Mouse (Mus musculus) left cerebral cortex, postnatal 10 days (tissue): ENCODE measurements around the gene Mcrip2. TPM values are rescaled to one million over a fixed set of nuclear protein-coding genes. Genes with fewer than 3 reads are reported as not detected.

Experiments
- DNase-seq, 2 experiments: peaks; one replicate each; pipeline ENCODE4 v3.0.0; 2021 to 2022; ENCODE audit warnings: low spot score in 2 of 2, mixed read lengths in 1 of 2; ENCODE audit errors: extremely low spot score in 1 of 2
- intact Hi-C: fragments of 180-260 bp; cut with DNase I; formaldehyde crosslinking; loops from one replicate; pipeline ENCODE4 v1.15.1; 2025
- microRNA-seq: library from miRNA; unstranded; fragments of <30 nt; microRNA quantifications from one replicate; pipeline ENCODE4 v1.2.0, GENCODE M21; 2022
- total RNA-seq, 2 experiments: library from RNA; stranded (reverse); gene quantifications; 2 replicates each; pipeline ENCODE4 v1.2.3; 2021

The Mcrip2 gene
- total RNA-seq, 2 experiments from 2014 or later: 27.7 to 31.4 TPM

DNA sequence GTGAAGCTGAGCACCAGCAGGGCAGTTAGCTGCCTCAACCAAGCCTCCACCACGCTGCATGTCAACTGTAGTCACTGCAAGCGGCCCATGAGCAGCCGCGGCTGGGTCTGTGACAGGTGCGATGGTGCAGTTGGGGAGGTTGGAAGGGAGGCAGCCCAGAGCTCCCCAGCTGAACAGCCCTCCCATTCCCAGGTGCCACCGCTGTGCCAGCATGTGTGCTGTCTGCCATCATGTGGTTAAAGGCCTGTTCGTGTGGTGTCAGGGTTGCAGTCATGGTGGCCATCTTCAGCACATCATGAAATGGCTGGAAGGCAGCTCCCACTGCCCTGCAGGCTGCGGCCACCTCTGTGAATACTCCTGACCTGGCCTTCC, 40.4 kb downstream of the Mcrip2 start:
- DNase-seq: peak in 1 of 2 experiments; percentile 45
- intact Hi-C loops: no loop called here

DNA sequence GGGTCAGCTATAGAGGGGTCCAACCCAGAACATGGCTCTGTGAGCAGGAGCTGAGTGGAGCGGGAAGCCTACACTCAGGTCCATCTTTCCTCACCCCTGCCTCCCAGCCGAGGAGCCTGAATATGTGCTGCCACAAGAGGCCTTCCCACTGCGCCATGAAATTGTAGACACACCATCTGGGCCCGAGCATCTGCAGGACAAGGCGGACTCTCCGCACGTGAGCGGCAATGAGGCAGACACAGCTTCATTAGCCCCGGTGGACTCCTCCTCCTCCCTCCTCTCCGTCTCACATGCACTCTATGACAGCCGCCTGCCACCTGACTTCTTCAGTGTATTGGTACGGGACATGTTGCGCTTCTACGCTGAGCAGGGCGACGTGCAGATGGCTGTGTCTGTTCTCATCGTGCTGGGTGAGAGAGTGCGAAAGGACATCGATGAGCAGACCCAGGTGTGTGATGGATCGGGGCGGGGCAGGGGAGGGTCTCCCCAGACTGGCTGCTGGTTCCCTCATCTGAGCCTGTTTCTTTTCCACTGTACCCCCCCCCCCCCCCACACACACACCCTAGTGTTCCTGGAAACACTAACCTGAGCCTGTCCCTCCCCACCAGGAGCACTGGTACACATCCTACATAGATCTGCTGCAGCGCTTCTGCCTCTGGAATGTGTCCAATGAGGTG, 40.9 kb downstream of the Mcrip2 start:
- intact Hi-C loops: no loop called here
- DNase-seq: peak in 1 of 2 experiments; percentile 30

GRCm38 (mm10) chr17:25827011-25827410, 41.6 kb downstream of the Mcrip2 start:
- DNase-seq: peak in 1 of 2 experiments; percentile 23
- intact Hi-C loops: no loop called here

DNA sequence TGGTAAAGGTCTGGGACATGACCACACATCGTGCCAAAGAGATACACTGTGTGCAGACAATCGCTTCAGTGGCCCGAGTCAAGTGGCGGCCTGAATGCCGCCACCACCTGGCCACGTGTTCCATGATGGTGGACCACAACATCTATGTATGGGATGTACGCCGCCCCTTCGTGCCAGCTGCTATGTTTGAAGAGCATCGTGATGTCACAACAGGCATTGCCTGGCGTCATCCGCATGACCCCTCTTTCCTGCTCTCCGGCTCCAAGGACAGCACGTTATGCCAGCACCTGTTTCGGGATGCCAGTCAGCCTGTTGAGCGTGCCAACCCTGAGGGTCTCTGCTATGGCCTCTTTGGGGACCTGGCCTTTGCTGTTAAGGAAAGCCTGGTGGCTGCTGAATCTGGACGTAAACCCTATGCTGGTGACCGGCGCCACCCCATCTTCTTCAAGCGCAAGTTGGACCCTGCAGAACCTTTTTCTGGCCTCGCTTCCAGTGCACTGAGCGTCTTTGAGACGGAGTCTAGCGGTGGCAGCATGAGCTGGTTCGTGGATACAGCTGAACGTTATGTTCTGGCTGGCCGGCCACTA, 42.5 kb downstream of the Mcrip2 start:
- DNase-seq: no peak
- intact Hi-C loops: no loop called here

GRCm38 (mm10) chr17:25825311-25825710, 43.3 kb downstream of the Mcrip2 start:
- peak in 1 of 2 experiments; percentile 22 for DNase-seq
- intact Hi-C loops: no loop called here

- DNase-seq: peak in 1 of 2 experiments; percentile 29
- intact Hi-C loops: no loop called here
These were observed 44.0 kb downstream of the Mcrip2 start for GRCm38 (mm10) chr17:25824362-25825142.

GRCm38 (mm10) chr17:25823452-25823851, 45.1 kb downstream of the Mcrip2 start, which contains the start of gene Wdr24:
TSS of gene Wdr24 (plus strand) at chr17:25823627.
- peak; percentile 80 to 86 for DNase-seq
- intact Hi-C loops: no loop called here

DNA sequence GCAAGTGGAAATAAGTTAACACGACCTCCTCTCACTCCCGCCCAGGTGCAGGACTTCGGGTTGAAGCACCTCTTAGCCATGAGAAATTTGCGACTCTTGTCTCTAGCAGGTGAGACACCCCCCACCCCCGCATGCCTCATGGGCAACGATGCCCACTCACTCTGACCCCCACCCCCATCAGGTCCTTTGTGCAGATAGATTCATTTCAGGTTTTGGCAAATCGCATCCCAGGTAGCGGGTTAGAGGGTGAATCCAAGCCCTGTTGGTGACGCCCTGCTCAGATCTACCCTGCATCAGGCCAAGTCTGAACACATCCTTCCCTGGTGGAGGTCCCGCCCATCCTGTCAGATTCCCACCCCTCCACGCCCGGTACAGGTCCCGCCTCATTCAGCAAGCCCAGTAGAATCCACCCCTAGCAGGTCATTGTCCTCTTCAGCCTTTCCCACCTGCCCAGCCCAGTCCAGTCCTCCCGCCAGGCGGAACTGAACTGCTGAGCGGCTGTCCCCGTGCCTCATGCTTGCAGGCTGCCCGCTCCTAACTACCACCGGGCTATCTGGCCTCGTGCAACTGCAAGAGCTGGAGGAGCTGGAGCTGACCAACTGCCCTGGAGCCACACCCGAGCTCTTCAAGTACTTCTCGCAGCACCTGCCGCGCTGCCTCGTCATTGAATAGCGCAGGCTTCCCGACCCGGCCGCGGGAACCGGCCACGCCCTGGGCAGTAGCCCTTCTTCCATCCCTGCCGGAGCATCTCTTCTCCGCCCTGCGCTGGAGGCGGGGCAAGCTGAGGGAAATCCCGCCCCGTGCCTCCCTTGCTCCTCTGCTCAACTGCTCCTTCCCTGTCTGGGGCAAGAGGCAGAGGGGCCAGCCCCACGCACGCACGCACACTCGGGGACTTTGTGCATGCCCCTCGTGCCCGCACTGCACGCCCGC, 49.4 kb downstream of the Mcrip2 start:
- peak in 1 of 2 experiments; percentile 41 for DNase-seq
- intact Hi-C loops: no loop called here

DNA sequence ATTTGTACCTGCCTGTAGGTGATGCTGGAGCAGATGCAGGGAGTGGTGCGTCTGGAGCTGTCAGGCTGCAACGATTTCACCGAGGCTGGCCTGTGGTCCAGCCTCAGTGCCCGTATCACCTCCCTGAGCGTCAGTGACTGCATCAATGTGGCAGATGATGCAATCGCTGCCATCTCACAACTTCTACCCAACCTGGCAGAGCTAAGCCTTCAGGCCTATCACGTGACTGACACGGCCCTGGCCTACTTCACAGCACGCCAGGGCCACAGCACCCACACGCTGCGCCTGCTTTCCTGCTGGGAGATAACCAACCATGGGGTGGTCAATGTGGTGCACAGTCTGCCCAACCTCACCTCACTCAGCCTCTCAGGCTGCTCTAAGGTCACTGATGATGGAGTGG, 50.9 kb downstream of the Mcrip2 start:
- no peak for DNase-seq
- intact Hi-C loops: no loop called here

Small RNA genes lying within 50 kb of the gene (microRNA-seq; reads per million reads assigned to microRNA genes)
- 2.9 reads per million, percentile 2 among the genes with 10 or more reads in this experiment for gene Mir3082

Other genes starting within 250 kb of the Mcrip2 start
- gene Gng13, start 151.6 kb downstream of the Mcrip2 start, total RNA-seq: 10 to 100 TPM; 86.1 to 88.9 TPM
- 1 to 10 TPM; 3.0 to 4.8 TPM for gene Chtf18, start 141.3 kb downstream of the Mcrip2 start, total RNA-seq
- gene Rpusd1, start 141.1 kb downstream of the Mcrip2 start, total RNA-seq: 10 to 100 TPM; 31.9 to 32.4 TPM
- not detected for gene Mslnl, start 132.7 kb downstream of the Mcrip2 start, total RNA-seq
- 1 to 10 TPM; 4.0 to 5.4 TPM for gene Msln, start 114.4 kb downstream of the Mcrip2 start, total RNA-seq
- 10 to 100 TPM; 26.2 to 26.3 TPM for gene Narfl, start 95.0 kb downstream of the Mcrip2 start, total RNA-seq
- 100 to 1,000 TPM; 132 to 133 TPM for gene Haghl, start 83.1 kb downstream of the Mcrip2 start, total RNA-seq
- under 1 TPM in 1 of 2 experiments, not detected in 1; 0.16 TPM for gene Ccdc78, start 82.2 kb downstream of the Mcrip2 start, total RNA-seq
- 10 to 100 TPM; 74.3 to 74.9 TPM for gene Fam173a, start 75.9 kb downstream of the Mcrip2 start, total RNA-seq
- 1 to 10 TPM; 1.7 to 2.3 TPM for gene AC134908.4, start 73.1 kb downstream of the Mcrip2 start, total RNA-seq
- 10 to 100 TPM; 59.8 to 61.1 TPM for gene Metrn, start 71.6 kb downstream of the Mcrip2 start, total RNA-seq
- gene Fbxl16, start 59.7 kb downstream of the Mcrip2 start, total RNA-seq: 100 to 1,000 TPM; 306 to 311 TPM
- gene Wdr24, start 45.1 kb downstream of the Mcrip2 start, total RNA-seq: 10 to 100 TPM; 20.4 to 24.6 TPM
- 10 to 100 TPM; 59.9 to 61.5 TPM for gene Jmjd8, start 39.9 kb downstream of the Mcrip2 start, total RNA-seq
- 100 to 1,000 TPM; 168 to 171 TPM for gene Stub1, start 35.4 kb downstream of the Mcrip2 start, total RNA-seq
- gene Rhbdl1, start 31.5 kb downstream of the Mcrip2 start, total RNA-seq: 10 to 100 TPM; 84.5 to 94.2 TPM
- 10 to 100 TPM; 28.7 to 29.9 TPM for gene Gm20683, start 27.0 kb downstream of the Mcrip2 start, total RNA-seq
- gene Rhot2, start 23.9 kb downstream of the Mcrip2 start, total RNA-seq: 10 to 100 TPM; 68.8 to 74.7 TPM
- gene Wdr90, start 7.3 kb downstream of the Mcrip2 start, total RNA-seq: 10 to 100 TPM; 34.0 to 35.6 TPM
- gene Mettl26, start 6.3 kb upstream of the Mcrip2 start, total RNA-seq: 10 to 100 TPM; 34.8 to 36.0 TPM
- 1 to 10 TPM in 1 of 2 experiments, under 1 TPM in 1; 0.63 to 1.4 TPM for gene Wfikkn1, start 12.1 kb upstream of the Mcrip2 start, total RNA-seq
- 10 to 100 TPM; 46.2 to 53.4 TPM for gene Rab40c, start 51.0 kb upstream of the Mcrip2 start, total RNA-seq
- gene Pigq, start 76.2 kb upstream of the Mcrip2 start, total RNA-seq: 100 to 1,000 TPM; 123 to 126 TPM
- gene Nhlrc4, start 76.2 kb upstream of the Mcrip2 start, total RNA-seq: not detected
- gene A930017K11Rik, start 83.8 kb upstream of the Mcrip2 start, total RNA-seq: not detected
- gene Capn15, start 117.0 kb upstream of the Mcrip2 start, total RNA-seq: 10 to 100 TPM; 41.5 to 42.5 TPM
- gene Rab11fip3, start 200.8 kb upstream of the Mcrip2 start, total RNA-seq: 10 to 100 TPM; 67.5 to 73.8 TPM
- 10 to 100 TPM; 25.2 to 27.2 TPM for gene Decr2, start 221.6 kb upstream of the Mcrip2 start, total RNA-seq
- gene Nme4, start 226.8 kb upstream of the Mcrip2 start, total RNA-seq: 1 to 10 TPM; 3.0 to 3.9 TPM
- 1 to 10 TPM; 9.0 to 9.9 TPM for gene Tmem8, start 244.5 kb upstream of the Mcrip2 start, total RNA-seq